Mouse (Mus musculus) brain, embryonic 14.5 days (tissue): ENCODE measurements around the gene Fndc3a.

Experiments
- CTCF ChIP-seq: fragments of 200-500 bp; IDR thresholded peaks from 2 replicates; pipeline ENCODE4 v1.5.1; 2012; ENCODE audit warnings: inconsistent platforms, mild to moderate bottlenecking, moderate library complexity, borderline replicate concordance; ENCODE audit not compliant: insufficient read depth, insufficient read length; ENCODE audit errors: extremely low read depth
- POLR2A ChIP-seq: fragments of 200-500 bp; IDR thresholded peaks from 2 replicates; pipeline ENCODE4 v1.6.1; 2012; ENCODE audit warnings: mild to moderate bottlenecking, inconsistent platforms, borderline replicate concordance; ENCODE audit not compliant: poor library complexity, insufficient read depth, insufficient read length, severe bottlenecking; ENCODE audit errors: extremely low read depth

GRCm38 (mm10) chr14:72527126-72527525 lies 182.7 kb downstream of the Fndc3a start:
- TF ChIP-seq CTCF: no peak
- TF ChIP-seq POLR2A: no peak
